Mouse (Mus musculus): ENCODE measurements around the gene Ngb. TPM values are rescaled to one million over a fixed set of nuclear protein-coding genes. Genes with fewer than 3 reads are reported as not detected.

The Ngb gene
- polyA plus RNA-seq (2015; fragmentation: Nextera tagmentation; extraction: Ambion mirVana) = 2.0 and 2.8 TPM in 2 replicates

- H3K9ac ChIP-seq (ENCODE audit: low read depth, low read length) = no peak within 1 kb of the TSS
- H3K36me3 ChIP-seq (ENCODE audit: control insufficient read depth, insufficient read depth) = no peaks in the 10 kb centered on the region
- no peak for TF ChIP-seq CTCF (IDR thresholded peaks at IDR 0.05; ENCODE audit: low read depth)
- no peak within 1 kb of the TSS for H3K4me3 ChIP-seq (ENCODE audit: low read depth, low read length)
- H3K27me3 ChIP-seq (replicated peaks; ENCODE audit: control insufficient read depth, insufficient read depth, low read length) = peaks cover 17% of the 10 kb centered on the region
- 4% methylated on average over 32 of the region's 32 CpGs for WGBS
- H3K4me2 ChIP-seq (replicated peaks; ENCODE audit: low read depth) = peak within 1 kb of the TSS; percentile 50
- no peaks in the 10 kb centered on the region; the same call in 1 of the 2 replicates for H3K4me1 ChIP-seq (replicated peaks; ENCODE audit: control insufficient read depth, insufficient read depth, low read length)
- no peaks in the 10 kb centered on the region for H3K9me3 ChIP-seq (ENCODE audit: control insufficient read depth)
- no peak within 1 kb of the TSS for H3K27ac ChIP-seq (ENCODE audit: low read depth, low read length)
- ATAC-seq = no peak
Measured at GRCm38 (mm10) chr12:87102165-87102631, at the start of gene Ngb. TSS of gene Ngb (minus strand) at chr12:87102539.

DNA sequence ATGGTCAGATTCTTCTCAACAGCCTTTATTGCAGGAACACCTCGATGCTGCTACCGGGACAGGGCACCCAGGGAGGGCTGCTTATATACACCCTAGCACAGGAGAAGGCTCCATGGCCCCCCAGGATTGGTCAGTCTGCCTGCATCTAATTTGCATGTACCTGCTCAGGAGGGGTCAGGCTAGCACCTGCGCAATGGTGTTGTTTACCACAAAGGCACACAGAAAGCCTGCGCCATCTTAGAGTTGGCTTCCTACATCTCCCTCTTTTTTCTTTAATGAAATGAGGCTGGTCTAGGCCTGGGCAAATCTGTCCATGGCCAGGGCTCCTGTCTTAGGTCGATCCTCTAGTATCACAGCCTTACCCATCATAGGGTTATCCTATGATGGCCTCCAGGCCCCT is 47.1 kb upstream of the Ngb start:
- Histone ChIP-seq H3K4me1 (replicated peaks; ENCODE audit: control insufficient read depth, insufficient read depth, low read length) (no peaks in the 10 kb centered on the region), H3K4me2 (replicated peaks; ENCODE audit: low read depth) (no peak overlapping the region), H3K36me3 (ENCODE audit: control insufficient read depth, insufficient read depth) (peaks cover 8% of the 10 kb centered on the region; the same call in 1 of the 2 replicates), H3K9ac (ENCODE audit: low read depth, low read length) (no peak overlapping the region), H3K4me3 (ENCODE audit: low read depth, low read length) (no peak overlapping the region), H3K27ac (ENCODE audit: low read depth, low read length) (no peak overlapping the region), H3K9me3 (ENCODE audit: control insufficient read depth) (no peaks in the 10 kb centered on the region), H3K27me3 (replicated peaks; ENCODE audit: control insufficient read depth, insufficient read depth, low read length) (no peaks in the 10 kb centered on the region)
- TF ChIP-seq CTCF (IDR thresholded peaks at IDR 0.05; ENCODE audit: low read depth) = no peak
- 97% methylated on average over 5 of the region's 5 CpGs for WGBS
- ATAC-seq = no peak

- Histone ChIP-seq H3K4me3 (ENCODE audit: low read depth, low read length) (peak overlapping the region; percentile 99), H3K4me2 (replicated peaks; ENCODE audit: low read depth) (peak overlapping the region; percentile 84), H3K4me1 (replicated peaks; ENCODE audit: control insufficient read depth, insufficient read depth, low read length) (no peaks in the 10 kb centered on the region), H3K27me3 (replicated peaks; ENCODE audit: control insufficient read depth, insufficient read depth, low read length) (no peaks in the 10 kb centered on the region), H3K9ac (ENCODE audit: low read depth, low read length) (peak overlapping the region; percentile 72), H3K36me3 (ENCODE audit: control insufficient read depth, insufficient read depth) (peaks cover 8% of the 10 kb centered on the region; the same call in 1 of the 2 replicates), H3K27ac (ENCODE audit: low read depth, low read length) (peak overlapping the region; percentile 86), H3K9me3 (ENCODE audit: control insufficient read depth) (no peaks in the 10 kb centered on the region)
- 17% methylated on average over 15 of the region's 15 CpGs for WGBS
- no peak for ATAC-seq
- TF ChIP-seq CTCF (IDR thresholded peaks at IDR 0.05; ENCODE audit: low read depth) = no peak
Measured at GRCm38 (mm10) chr12:87148136-87148535, 45.8 kb upstream of the Ngb start.

GRCm38 (mm10) chr12:87147395-87148089 is 45.2 kb upstream of the Ngb start, which contains the start of gene Pomt2:
TSS of gene Pomt2 (minus strand) at chr12:87147968.
- WGBS = under 1% methylated on average over 58 of the region's 61 CpGs
- H3K4me2 ChIP-seq (replicated peaks; ENCODE audit: low read depth) = peak within 1 kb of the TSS; percentile 84
- peaks cover 8% of the 10 kb centered on the region; the same call in 1 of the 2 replicates for H3K36me3 ChIP-seq (ENCODE audit: control insufficient read depth, insufficient read depth)
- no peaks in the 10 kb centered on the region for H3K4me1 ChIP-seq (replicated peaks; ENCODE audit: control insufficient read depth, insufficient read depth, low read length)
- no peaks in the 10 kb centered on the region for H3K27me3 ChIP-seq (replicated peaks; ENCODE audit: control insufficient read depth, insufficient read depth, low read length)
- peak; percentile 99 for ATAC-seq
- peak within 1 kb of the TSS; percentile 72 for H3K9ac ChIP-seq (ENCODE audit: low read depth, low read length)
- no peaks in the 10 kb centered on the region for H3K9me3 ChIP-seq (ENCODE audit: control insufficient read depth)
- H3K4me3 ChIP-seq (ENCODE audit: low read depth, low read length) = peak within 1 kb of the TSS; percentile 99
- H3K27ac ChIP-seq (ENCODE audit: low read depth, low read length) = peak within 1 kb of the TSS; percentile 86
- no peak for TF ChIP-seq CTCF (IDR thresholded peaks at IDR 0.05; ENCODE audit: low read depth)

GRCm38 (mm10) chr12:87146966-87147365 is 44.6 kb upstream of the Ngb start, which contains the start of gene Gstz1:
TSS of gene Gstz1 (plus strand) at chr12:87147165.
- no peak; the same call in 1 of the 2 replicates for TF ChIP-seq CTCF (IDR thresholded peaks at IDR 0.05; ENCODE audit: low read depth)
- peak within 1 kb of the TSS; percentile 99 for H3K4me3 ChIP-seq (ENCODE audit: low read depth, low read length)
- no peaks in the 10 kb centered on the region for H3K27me3 ChIP-seq (replicated peaks; ENCODE audit: control insufficient read depth, insufficient read depth, low read length)
- H3K4me2 ChIP-seq (replicated peaks; ENCODE audit: low read depth) = peak within 1 kb of the TSS; percentile 84
- WGBS = under 1% methylated on average over 27 of the region's 27 CpGs
- peak; percentile 86 for ATAC-seq
- H3K27ac ChIP-seq (ENCODE audit: low read depth, low read length) = peak within 1 kb of the TSS; percentile 86
- no peaks in the 10 kb centered on the region for H3K4me1 ChIP-seq (replicated peaks; ENCODE audit: control insufficient read depth, insufficient read depth, low read length)
- peak within 1 kb of the TSS; percentile 72 for H3K9ac ChIP-seq (ENCODE audit: low read depth, low read length)
- H3K36me3 ChIP-seq (ENCODE audit: control insufficient read depth, insufficient read depth) = peaks cover 8% of the 10 kb centered on the region; the same call in 1 of the 2 replicates
- H3K9me3 ChIP-seq (ENCODE audit: control insufficient read depth) = no peaks in the 10 kb centered on the region

DNA sequence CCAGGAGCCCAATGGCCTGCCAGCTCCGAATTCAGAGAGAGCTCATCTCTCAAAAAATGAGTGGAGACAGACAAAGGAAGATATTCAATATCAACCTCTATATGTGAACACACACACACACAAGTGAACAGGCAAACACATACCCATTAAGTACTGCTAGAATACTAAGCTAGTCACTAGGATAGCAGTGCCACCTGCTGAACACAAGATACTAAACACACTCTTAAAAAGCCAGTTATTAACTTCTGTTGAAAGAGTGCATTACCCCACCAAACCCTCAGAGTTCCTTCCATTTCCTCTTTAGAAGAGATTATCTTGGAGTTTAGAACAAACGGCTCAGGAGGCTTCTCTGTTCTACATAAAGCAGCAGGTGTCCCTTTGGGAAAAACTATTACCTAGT is 39.8 kb upstream of the Ngb start:
- H3K36me3 ChIP-seq (ENCODE audit: control insufficient read depth, insufficient read depth) = 0 out of 2 replicates have a peak, but pooled peaks cover 7% of the 10 kb centered on the region

More for the DNA sequence above, 39.8 kb upstream of the Ngb start:
- Histone ChIP-seq H3K9me3 (ENCODE audit: control insufficient read depth) (no peaks in the 10 kb centered on the region), H3K27ac (ENCODE audit: low read depth, low read length) (no peak overlapping the region), H3K4me3 (ENCODE audit: low read depth, low read length) (no peak overlapping the region), H3K27me3 (replicated peaks; ENCODE audit: control insufficient read depth, insufficient read depth, low read length) (no peaks in the 10 kb centered on the region), H3K9ac (ENCODE audit: low read depth, low read length) (no peak overlapping the region), H3K4me1 (replicated peaks; ENCODE audit: control insufficient read depth, insufficient read depth, low read length) (no peaks in the 10 kb centered on the region), H3K4me2 (replicated peaks; ENCODE audit: low read depth) (no peak overlapping the region)
- WGBS = 71% methylated on average over 2 of the region's 2 CpGs
- no peak for ATAC-seq
- peak; percentile 34; the same call in 1 of the 2 replicates for TF ChIP-seq CTCF (IDR thresholded peaks at IDR 0.05; ENCODE audit: low read depth)

Data from intestine, postnatal 0 days (tissue).